Mouse (Mus musculus) thymus, adult 2 months (tissue): ENCODE data around the gene Foxr1.
"Not testable (repeated sequence)": the region's sequence is repeated elsewhere in the genome, so short reads cannot be mapped to it uniquely, and the experiment has no call there.

Experiments
- CTCF ChIP-seq: fragments of 200-500 bp; IDR thresholded peaks from 2 replicates; pipeline ENCODE4 v1.5.1; 2012; ENCODE audit warnings: mild to moderate bottlenecking, control low read depth, low read length, moderate library complexity, borderline replicate concordance; ENCODE audit not compliant: control insufficient read depth, poor library complexity, insufficient read depth; ENCODE audit errors: extremely low read depth
- POLR2A ChIP-seq: fragments of 200-500 bp; IDR thresholded peaks from 2 replicates; pipeline ENCODE4 v1.6.1; 2012; ENCODE audit warnings: mild to moderate bottlenecking, low read length, control low read depth, moderate library complexity; ENCODE audit not compliant: control insufficient read depth, poor library complexity, insufficient read depth; ENCODE audit errors: extremely low read depth

DNA sequence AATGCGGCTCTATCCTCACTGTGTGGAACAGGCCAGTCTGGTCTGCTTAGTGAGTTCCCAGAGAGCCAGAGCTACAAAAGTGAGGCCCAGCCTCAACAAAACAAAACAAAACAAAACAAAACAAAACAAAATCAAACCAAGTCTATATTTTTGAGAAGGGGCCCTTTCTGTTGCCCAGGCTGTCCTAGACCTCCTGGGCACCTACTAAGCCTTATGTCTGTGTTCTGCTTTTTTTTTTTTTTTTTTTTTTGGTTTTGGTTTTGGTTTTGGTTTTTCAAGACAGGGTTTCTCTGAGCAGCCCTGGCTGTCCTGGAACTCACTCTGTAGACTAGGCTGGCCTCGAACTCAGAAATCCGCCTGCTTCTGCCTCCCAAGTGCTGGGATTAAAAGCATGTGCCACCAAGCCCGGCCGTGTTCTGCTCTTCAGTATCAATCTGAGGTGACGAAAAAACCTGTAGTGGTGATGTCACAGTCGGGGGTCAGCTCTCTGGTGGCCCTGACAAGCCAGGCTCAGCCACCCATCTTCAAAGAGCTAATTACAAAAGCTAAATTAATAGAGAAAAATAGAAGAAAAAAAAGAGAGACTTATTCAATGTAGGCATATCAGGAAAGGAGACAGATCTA lies 3.6 kb upstream of the Foxr1 start:
- not testable (repeated sequence) for TF ChIP-seq POLR2A, CTCF
